Mouse (Mus musculus): ENCODE data around the gene Gm9573. TPM values are rescaled to one million over a fixed set of nuclear protein-coding genes. Genes with fewer than 3 reads are reported as not detected.
A peak's percentile ranks its signal among the peaks of the same experiment; 100 is the strongest.

Gm9573 gene
- polyA plus RNA-seq, 1 experiment from 2014 or later, result not detected

DNA sequence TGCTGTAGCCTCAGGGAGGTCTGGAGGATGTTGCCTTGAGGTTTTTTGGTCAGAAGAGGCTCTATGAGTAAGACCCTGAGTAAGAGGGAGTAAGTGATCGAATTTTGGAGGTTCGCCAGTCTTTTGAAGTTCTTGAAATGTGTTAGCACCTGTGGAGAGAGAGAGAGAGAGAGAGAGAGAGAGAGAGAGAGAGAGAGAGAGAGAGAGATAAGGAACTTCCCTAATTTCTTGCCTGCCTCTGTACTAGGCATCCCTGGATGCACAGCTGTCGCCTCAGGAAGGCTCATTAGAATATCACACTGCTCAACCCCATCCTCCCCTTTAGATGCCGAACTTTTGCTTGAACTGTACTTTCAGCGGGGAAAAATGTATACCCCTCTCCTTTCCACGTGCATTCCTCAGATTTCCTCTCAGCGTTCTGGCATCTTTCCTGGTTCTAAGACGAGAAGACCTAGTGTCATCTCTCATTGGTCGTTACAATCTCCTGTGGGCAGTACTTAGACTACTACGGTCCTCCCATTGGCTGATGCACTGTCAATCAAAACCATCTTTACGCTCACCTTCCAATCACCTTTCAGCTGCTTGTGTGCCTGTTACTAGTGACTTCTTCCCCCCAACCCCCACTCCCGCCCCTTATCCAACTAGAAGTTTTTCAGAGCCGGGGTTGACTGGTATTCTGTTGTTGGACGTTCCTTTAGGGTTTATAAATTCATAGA is 12.2 kb upstream of the Gm9573 start:
- H3K4me1 ChIP-seq, result peaks cover 13% of the 10 kb centered on the region
- H3K27ac ChIP-seq (replicated peaks), result no peak overlapping the region
- 33% methylated on average over 14 of the region's 14 CpGs for WGBS
- DNase-seq (ENCODE audit: low spot score), result peak; percentile 47
- no peaks in the 10 kb centered on the region for H3K36me3 ChIP-seq
- peak overlapping the region; percentile 25 for H3K4me3 ChIP-seq
- peaks cover 10% of the 10 kb centered on the region for H3K27me3 ChIP-seq (ENCODE audit: low read depth, poor library complexity, severe bottlenecking)
- H3K9me3 ChIP-seq (replicated peaks), result no peaks in the 10 kb centered on the region

DNA sequence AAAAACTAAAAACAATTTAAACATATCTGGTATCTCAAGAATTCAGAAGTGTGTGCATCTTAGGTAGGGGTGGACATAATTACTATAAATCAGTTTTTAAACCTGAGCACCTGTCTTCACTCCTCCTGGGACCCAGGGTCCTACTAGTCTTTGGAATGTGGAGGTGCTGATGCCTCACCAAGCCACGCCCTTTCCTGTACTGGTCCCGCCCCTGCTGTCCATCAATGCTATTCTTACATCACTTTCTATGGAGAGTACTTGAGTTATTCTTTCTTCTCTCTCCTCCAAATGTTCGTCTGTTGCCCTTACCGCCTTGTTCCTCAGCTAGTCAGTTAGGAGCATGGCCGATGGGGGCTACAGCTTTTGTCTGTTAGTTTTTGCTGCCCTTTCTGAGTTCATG is 9.9 kb upstream of the Gm9573 start:
- 39% methylated on average over 5 of the region's 5 CpGs for WGBS
- peaks cover 15% of the 10 kb centered on the region for H3K4me1 ChIP-seq
- no peak overlapping the region for H3K4me3 ChIP-seq
- peaks cover 10% of the 10 kb centered on the region for H3K27me3 ChIP-seq (ENCODE audit: low read depth, poor library complexity, severe bottlenecking)
- no peak overlapping the region for H3K27ac ChIP-seq (replicated peaks)
- no peak for DNase-seq (ENCODE audit: low spot score)
- no peaks in the 10 kb centered on the region for H3K36me3 ChIP-seq
- H3K9me3 ChIP-seq (replicated peaks), result no peaks in the 10 kb centered on the region

DNA sequence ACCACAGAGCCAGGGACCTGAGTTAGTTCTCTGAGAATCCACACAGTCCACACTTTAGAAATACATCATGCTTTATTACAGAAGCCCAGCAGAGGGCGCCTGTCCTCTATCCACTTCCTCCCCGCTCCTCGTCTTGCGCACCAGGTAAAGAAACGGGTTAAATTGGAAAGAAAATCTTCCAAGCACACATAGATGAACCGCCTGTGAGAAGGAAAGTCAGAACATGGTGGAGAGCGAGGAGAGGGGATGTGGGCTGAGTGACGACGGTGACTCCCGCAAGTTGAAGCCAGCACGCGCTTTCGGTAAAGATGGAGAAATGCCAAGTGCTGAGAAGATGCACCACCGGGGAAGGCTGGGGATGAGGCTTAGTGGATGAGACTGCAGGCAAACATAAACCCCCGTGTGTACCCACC is 9.3 kb upstream of the Gm9573 start:
- peak overlapping the region; percentile 49 for H3K4me3 ChIP-seq
- peaks cover 10% of the 10 kb centered on the region for H3K27me3 ChIP-seq (ENCODE audit: low read depth, poor library complexity, severe bottlenecking)
- H3K36me3 ChIP-seq, result no peaks in the 10 kb centered on the region
- peak; percentile 78 for DNase-seq (ENCODE audit: low spot score)
- H3K27ac ChIP-seq (replicated peaks), result no peak overlapping the region
- 3% methylated on average over 15 of the region's 15 CpGs for WGBS
- H3K9me3 ChIP-seq (replicated peaks), result no peaks in the 10 kb centered on the region
- peaks cover 15% of the 10 kb centered on the region for H3K4me1 ChIP-seq

DNA sequence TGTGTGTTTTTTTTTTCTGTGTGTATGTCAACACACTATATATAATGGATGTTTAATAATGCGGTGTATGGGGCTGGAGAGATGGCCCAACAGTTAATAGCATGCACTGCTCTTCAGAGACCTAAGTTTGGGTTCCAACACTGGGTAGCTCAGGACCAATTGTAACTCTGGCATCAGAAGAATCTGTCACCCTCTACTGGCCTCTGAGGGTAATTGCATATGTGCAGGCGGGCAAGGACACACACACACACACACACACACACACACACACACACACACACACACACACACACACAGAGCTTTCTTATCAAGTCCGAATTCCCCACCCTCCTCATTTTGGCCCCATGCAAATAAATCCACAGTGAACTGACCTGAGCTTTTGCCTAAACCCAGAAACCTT is 8.8 kb upstream of the Gm9573 start:
- H3K27ac ChIP-seq (replicated peaks), result no peak overlapping the region
- peaks cover 10% of the 10 kb centered on the region for H3K27me3 ChIP-seq (ENCODE audit: low read depth, poor library complexity, severe bottlenecking)
- no peak for DNase-seq (ENCODE audit: low spot score)
- H3K9me3 ChIP-seq (replicated peaks), result no peaks in the 10 kb centered on the region
- H3K4me3 ChIP-seq, result no peak overlapping the region
- H3K36me3 ChIP-seq, result no peaks in the 10 kb centered on the region
- 72% methylated on average over 3 of the region's 3 CpGs for WGBS
- H3K4me1 ChIP-seq, result peaks cover 15% of the 10 kb centered on the region

DNA sequence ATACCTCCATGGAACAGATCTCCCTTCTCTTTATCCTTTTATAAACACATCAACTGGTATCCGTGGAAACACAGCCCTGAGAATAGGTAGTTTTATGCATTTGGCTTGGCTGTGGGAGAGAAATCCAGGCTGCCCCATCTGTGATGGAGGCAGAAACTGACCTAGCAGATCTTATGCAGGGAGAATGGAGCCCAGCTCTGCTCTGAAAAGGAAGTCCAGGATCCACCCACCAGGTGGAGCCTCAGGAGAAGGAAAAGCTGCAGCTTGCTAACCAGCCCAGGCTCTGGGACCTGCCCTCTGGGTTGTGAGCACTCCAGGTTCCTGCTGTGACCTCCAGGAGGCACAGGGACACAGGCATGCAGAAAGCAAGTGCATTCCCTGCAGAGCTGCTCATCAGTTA is 7.6 kb upstream of the Gm9573 start:
- H3K9me3 ChIP-seq (replicated peaks), result no peaks in the 10 kb centered on the region
- H3K4me1 ChIP-seq, result peaks cover 15% of the 10 kb centered on the region
- H3K36me3 ChIP-seq, result no peaks in the 10 kb centered on the region
- H3K27me3 ChIP-seq (ENCODE audit: low read depth, poor library complexity, severe bottlenecking), result peaks cover 10% of the 10 kb centered on the region
- WGBS, result 20% methylated on average over 1 of the region's 1 CpGs
- DNase-seq (ENCODE audit: low spot score), result peak; percentile 32
- H3K27ac ChIP-seq (replicated peaks), result no peak overlapping the region
- no peak overlapping the region for H3K4me3 ChIP-seq

DNA sequence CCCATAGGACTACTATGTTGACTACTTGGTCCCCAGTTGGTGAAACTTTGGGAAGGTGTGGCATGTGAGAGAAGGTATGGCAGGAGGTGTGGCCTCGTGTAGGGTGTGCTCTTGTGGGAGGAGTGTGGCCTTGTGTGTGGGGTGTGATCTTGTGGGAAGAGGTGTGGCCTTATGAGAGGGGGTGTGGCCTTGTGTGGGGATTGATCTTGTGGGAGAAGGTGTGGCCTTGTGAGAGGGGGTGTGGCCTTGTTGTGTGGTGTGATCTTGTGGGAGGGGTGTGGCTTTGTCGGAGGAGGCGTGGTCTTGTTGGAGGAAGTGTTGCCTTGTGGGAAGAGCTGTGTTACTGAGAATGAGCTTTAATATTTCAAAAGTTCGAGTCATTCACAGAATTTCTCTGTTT is 9.3 kb downstream of the Gm9573 start:
- H3K4me1 ChIP-seq, result no peaks in the 10 kb centered on the region
- no peak for DNase-seq (ENCODE audit: low spot score)
- no peaks in the 10 kb centered on the region for H3K36me3 ChIP-seq
- no peaks in the 10 kb centered on the region for H3K27me3 ChIP-seq (ENCODE audit: low read depth, poor library complexity, severe bottlenecking)
- 81% methylated on average over 4 of the region's 4 CpGs for WGBS
- peaks cover 4% of the 10 kb centered on the region; the same call in 1 of the 2 replicates for H3K9me3 ChIP-seq (replicated peaks)
- no peak overlapping the region for H3K4me3 ChIP-seq
- H3K27ac ChIP-seq (replicated peaks), result no peak overlapping the region

DNA sequence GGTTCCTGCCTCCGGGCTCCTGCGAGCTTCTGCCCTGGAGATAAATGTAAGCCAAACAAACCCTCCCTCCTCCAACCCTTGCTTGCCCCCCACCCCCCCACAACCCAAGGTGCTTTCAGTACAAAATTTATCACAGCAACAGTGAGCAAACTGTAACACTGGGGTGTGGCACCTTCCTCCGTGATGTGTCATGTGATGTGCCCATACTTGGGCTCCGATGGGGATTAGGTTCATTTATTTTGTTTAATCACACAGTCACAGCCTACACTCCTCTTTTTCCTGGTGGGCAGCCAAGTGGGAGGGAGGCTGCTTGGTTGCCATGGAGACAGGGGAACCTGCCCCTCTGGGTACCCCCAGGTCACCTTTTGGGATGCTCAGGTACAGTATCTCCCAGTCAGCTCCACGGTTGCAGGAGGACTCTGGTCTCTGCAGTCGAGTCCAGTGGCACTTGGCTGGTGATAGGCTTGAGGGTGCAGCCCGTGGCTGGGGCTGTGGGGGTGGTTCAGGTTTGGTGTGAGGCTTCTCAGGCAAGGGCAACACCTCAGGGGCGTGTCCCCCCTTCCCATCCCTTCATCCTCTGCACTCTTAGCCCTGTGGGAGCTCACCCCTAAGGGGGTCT is 24.6 kb downstream of the Gm9573 start:
- DNase-seq (ENCODE audit: low spot score), result no peak
- 67% methylated on average over 8 of the region's 8 CpGs for WGBS
- peaks cover 4% of the 10 kb centered on the region; the same call in 1 of the 2 replicates for H3K9me3 ChIP-seq (replicated peaks)
- H3K27me3 ChIP-seq (ENCODE audit: low read depth, poor library complexity, severe bottlenecking), result no peaks in the 10 kb centered on the region
- 0 out of 2 replicates have a peak, but pooled peaks cover 3% of the 10 kb centered on the region for H3K4me1 ChIP-seq
- no peaks in the 10 kb centered on the region for H3K36me3 ChIP-seq
- no peak overlapping the region for H3K27ac ChIP-seq (replicated peaks)
- no peak overlapping the region for H3K4me3 ChIP-seq

DNA sequence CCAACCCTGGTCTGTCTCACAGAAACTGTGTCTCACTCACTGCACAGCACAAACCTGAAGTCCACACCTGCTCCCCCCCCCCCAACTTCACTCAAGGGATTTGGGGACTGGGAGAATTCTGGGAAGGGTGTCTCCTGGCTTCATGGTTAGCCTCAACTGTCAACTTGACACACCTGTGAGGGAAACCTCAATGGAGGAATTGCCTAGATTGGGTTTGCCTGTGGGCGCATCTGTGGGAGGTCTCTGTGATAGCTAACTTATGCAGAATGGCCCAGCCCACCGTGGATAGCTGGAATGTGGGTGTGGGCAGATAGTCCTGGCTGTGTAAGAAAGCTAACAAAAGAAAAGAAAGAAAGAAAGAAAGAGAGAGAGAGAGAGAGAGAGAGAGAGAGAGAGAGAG is 25.2 kb downstream of the Gm9573 start, which contains the start of gene Sfta2:
Gene Sfta2 (plus strand): TSS at position 301 of the 400 bp plus-strand sequence.
- no peaks in the 10 kb centered on the region for H3K36me3 ChIP-seq
- H3K9me3 ChIP-seq (replicated peaks), result peaks cover 4% of the 10 kb centered on the region; the same call in 1 of the 2 replicates
- H3K27me3 ChIP-seq (ENCODE audit: low read depth, poor library complexity, severe bottlenecking), result no peaks in the 10 kb centered on the region
- H3K4me3 ChIP-seq, result no peak within 1 kb of the TSS
- no peak within 1 kb of the TSS for H3K27ac ChIP-seq (replicated peaks)
- H3K4me1 ChIP-seq, result 0 out of 2 replicates have a peak, but pooled peaks cover 3% of the 10 kb centered on the region
- DNase-seq (ENCODE audit: low spot score), result no peak
- WGBS, result 71% methylated on average over 2 of the region's 2 CpGs

DNA sequence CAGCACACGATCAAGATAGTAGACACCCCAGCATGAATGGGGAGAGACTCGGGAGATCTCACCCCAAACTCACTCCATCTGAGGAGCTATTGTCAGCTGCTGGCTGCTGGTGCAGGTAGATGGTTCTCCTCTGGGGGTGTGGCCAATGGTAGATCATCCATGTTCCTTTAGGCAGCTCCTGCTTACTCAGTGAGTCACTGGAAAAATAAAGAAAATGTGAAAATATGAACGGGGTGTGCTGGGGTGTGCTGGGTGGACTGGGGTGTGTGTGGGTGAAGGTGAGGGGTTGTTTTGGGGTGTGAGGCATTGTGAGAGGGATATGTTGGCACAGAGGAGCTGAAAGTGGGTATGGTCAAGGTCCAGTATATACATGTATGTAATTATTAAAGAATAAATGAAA is 29.0 kb downstream of the Gm9573 start:
- Histone ChIP-seq H3K27me3 (ENCODE audit: low read depth, poor library complexity, severe bottlenecking) (no peaks in the 10 kb centered on the region), H3K36me3 (no peaks in the 10 kb centered on the region), H3K4me3 (no peak overlapping the region), H3K9me3 (replicated peaks) (peaks cover 4% of the 10 kb centered on the region; the same call in 1 of the 2 replicates), H3K4me1 (0 out of 2 replicates have a peak, but pooled peaks cover 3% of the 10 kb centered on the region), H3K27ac (replicated peaks) (no peak overlapping the region)
- 90% methylated on average over 3 of the region's 3 CpGs for WGBS
- no peak for DNase-seq (ENCODE audit: low spot score)

DNA sequence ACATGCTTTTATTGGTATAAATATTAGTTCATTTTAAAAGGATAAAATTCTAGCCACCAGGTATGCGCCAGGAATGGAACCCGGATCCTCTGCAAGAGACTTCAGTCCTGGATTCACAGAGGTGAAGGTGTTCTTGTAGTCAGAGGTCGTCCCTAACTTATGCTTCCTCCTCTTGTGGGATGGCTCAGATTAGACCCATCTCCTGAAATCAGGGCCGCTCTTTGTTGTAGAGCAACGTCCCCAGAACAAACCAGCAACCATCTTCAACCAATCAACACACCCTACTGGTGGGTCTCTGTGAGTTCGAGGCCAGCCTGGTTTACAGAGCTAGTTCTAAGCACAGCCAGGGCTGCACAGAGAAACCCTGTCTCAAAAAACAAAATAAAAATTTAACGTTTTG is 32.0 kb downstream of the Gm9573 start:
- Histone ChIP-seq H3K4me1 (no peaks in the 10 kb centered on the region), H3K36me3 (no peaks in the 10 kb centered on the region), H3K27me3 (ENCODE audit: low read depth, poor library complexity, severe bottlenecking) (no peaks in the 10 kb centered on the region), H3K9me3 (replicated peaks) (peaks cover 4% of the 10 kb centered on the region; the same call in 1 of the 2 replicates), H3K4me3 (no peak overlapping the region), H3K27ac (replicated peaks) (no peak overlapping the region)
- DNase-seq (ENCODE audit: low spot score), result no peak
- 86% methylated on average over 7 of the region's 7 CpGs for WGBS

DNA sequence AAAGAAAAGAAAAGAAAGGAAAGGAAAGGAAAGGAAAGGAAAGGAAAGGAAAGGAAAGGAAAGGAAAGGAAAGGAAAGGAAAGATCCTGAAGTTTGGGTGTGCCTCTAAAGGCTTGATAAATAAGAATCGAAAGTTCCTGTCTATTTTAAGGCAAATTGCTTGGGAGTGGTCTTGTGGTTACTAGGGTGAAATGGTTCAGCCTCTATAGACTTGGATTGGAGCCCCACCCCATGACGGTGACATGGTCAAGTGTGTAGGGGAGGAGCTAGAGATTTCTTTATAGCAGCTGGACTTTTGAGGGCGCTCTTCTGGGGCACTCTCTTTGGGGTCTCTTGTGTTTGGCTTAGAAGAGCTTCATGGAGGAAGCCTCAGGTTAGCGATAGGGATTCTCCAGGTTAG is 32.7 kb downstream of the Gm9573 start:
- H3K4me1 ChIP-seq, result no peaks in the 10 kb centered on the region
- whole genome bisulfite sequencing, result 43% methylated on average over 4 of the region's 4 CpGs
- H3K27me3 ChIP-seq (ENCODE audit: low read depth, poor library complexity, severe bottlenecking), result no peaks in the 10 kb centered on the region
- H3K4me3 ChIP-seq, result no peak overlapping the region
- no peak overlapping the region for H3K27ac ChIP-seq (replicated peaks)
- peaks cover 4% of the 10 kb centered on the region; the same call in 1 of the 2 replicates for H3K9me3 ChIP-seq (replicated peaks)
- no peak for DNase-seq (ENCODE audit: low spot score)
- no peaks in the 10 kb centered on the region for H3K36me3 ChIP-seq

DNA sequence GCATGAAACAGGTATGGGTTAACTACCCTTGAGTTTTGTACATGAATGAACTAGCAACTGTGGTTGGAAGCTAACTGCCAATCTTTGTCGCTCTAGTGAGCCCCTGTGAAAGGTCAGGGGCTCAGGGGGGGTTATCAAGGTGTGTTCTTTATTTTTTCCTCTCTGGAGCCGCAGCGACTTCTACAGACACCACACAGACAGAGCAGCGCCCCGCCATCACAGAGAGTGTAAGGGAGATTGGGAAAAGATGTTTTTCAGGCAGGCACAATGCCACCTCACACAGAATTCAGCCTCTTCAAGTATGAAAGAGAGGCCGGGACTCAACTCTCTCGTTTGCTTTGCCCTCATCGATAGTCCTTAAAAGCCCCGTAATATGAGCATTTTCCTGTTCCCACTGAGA is 34.3 kb downstream of the Gm9573 start:
- Histone ChIP-seq H3K9me3 (replicated peaks) (peaks cover 2% of the 10 kb centered on the region; the same call in 1 of the 2 replicates), H3K27me3 (ENCODE audit: low read depth, poor library complexity, severe bottlenecking) (no peaks in the 10 kb centered on the region), H3K4me3 (no peak overlapping the region), H3K36me3 (no peaks in the 10 kb centered on the region), H3K27ac (replicated peaks) (no peak overlapping the region), H3K4me1 (peaks cover 6% of the 10 kb centered on the region)
- 92% methylated on average over 9 of the region's 9 CpGs for WGBS
- DNase-seq (ENCODE audit: low spot score), result no peak

DNA sequence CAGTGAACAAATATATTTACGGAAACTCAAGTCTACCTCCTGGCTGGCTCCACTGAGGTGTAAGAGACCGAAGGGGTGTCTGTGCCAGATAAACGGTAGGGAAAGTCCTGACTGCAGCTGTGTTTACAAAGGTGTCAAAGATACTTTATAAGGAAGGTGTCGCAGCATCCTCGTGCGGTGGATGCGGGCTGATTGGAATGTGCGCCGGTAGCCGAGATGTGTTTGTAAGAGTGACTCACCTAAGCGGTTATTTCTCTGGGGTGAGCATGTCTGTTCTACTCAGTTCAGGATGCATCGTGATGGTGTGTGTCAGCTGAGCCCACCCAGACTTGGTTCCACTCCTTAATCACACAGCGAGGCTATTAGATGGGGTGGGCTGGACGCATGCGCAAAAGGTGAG is 34.7 kb downstream of the Gm9573 start:
- Histone ChIP-seq H3K9me3 (replicated peaks) (no peaks in the 10 kb centered on the region; the same call in 1 of the 2 replicates), H3K27me3 (ENCODE audit: low read depth, poor library complexity, severe bottlenecking) (no peaks in the 10 kb centered on the region), H3K36me3 (no peaks in the 10 kb centered on the region), H3K4me1 (peaks cover 6% of the 10 kb centered on the region), H3K27ac (replicated peaks) (no peak overlapping the region), H3K4me3 (no peak overlapping the region)
- no peak for DNase-seq (ENCODE audit: low spot score)
- 95% methylated on average over 15 of the region's 15 CpGs for WGBS

All from midbrain, embryonic 10.5 days (tissue).